Mouse (Mus musculus): Measurements from ENCODE around the gene Rhot2. TPM values are rescaled to one million over a fixed set of nuclear protein-coding genes. Genes with fewer than 3 reads are reported as not detected.

Rhot2 gene
- total RNA-seq, 1 experiment: 36.8 TPM

GRCm38 (mm10) chr17:25838904-25839303 is 5.7 kb downstream of the Rhot2 start:
- H3K27ac ChIP-seq (ENCODE audit: insufficient read depth, low read depth, low read length, poor library complexity, severe bottlenecking): no peak overlapping the region
- DNase-seq (ENCODE audit: low read depth, low spot score): no peak
- peaks cover 0 to 24% of the 10 kb centered on the region in 2 experiments; a peak in 1 of 4 replicates for H3K4me1 ChIP-seq (ENCODE audit: control insufficient read depth in 2 of 2, insufficient read depth in 2 of 2, low read length in 2 of 2, poor library complexity in 1 of 2)
- H3K4me3 ChIP-seq (ENCODE audit: insufficient read depth in 1 of 2, low read depth in 1 of 2, low read length in 2 of 2, poor library complexity in 1 of 2, severe bottlenecking in 1 of 2): no peak overlapping the region
- H3K9ac ChIP-seq (ENCODE audit: insufficient read depth, low read depth, low read length, poor library complexity, severe bottlenecking): no peak overlapping the region
- H3K36me3 ChIP-seq (ENCODE audit: control insufficient read depth, insufficient read depth, low read length, poor library complexity, severe bottlenecking): peaks cover 56% of the 10 kb centered on the region
- TF ChIP-seq CHD2 (IDR thresholded peaks at IDR 0.05; ENCODE audit: low read depth, low read length): no peak
- TF ChIP-seq ZNF384 (IDR thresholded peaks at IDR 0.05; ENCODE audit: low read depth, low read length): no peak
- no peak for TF ChIP-seq MAFK (IDR thresholded peaks at IDR 0.05; ENCODE audit: insufficient read depth, low read depth, low read length)
- no peak for TF ChIP-seq ZC3H11A (IDR thresholded peaks at IDR 0.05; ENCODE audit: borderline replicate concordance, low read depth, low read length)
- TF ChIP-seq HCFC1 (IDR thresholded peaks at IDR 0.05; ENCODE audit: borderline replicate concordance, insufficient read depth, low read length): no peak
- in situ Hi-C loops (cut with MboI; ENCODE audit: low sequenced_read_pairs in 2 of 2, unreplicated experiment in 2 of 2): no loop called here
- no peaks in the 10 kb centered on the region for H3K9me3 ChIP-seq (ENCODE audit: control insufficient read depth, insufficient read depth, low read depth, low read length)

GRCm38 (mm10) chr17:25837533-25837932 is 7.1 kb downstream of the Rhot2 start:
- Histone ChIP-seq H3K36me3 (ENCODE audit: control insufficient read depth, insufficient read depth, low read length, poor library complexity, severe bottlenecking) (peaks cover 56% of the 10 kb centered on the region), H3K9me3 (ENCODE audit: control insufficient read depth, insufficient read depth, low read depth, low read length) (no peaks in the 10 kb centered on the region), H3K4me1 (ENCODE audit: control insufficient read depth in 2 of 2, insufficient read depth in 2 of 2, low read length in 2 of 2, poor library complexity in 1 of 2) (peaks cover 0 to 19% of the 10 kb centered on the region in 2 experiments; a peak in 1 of 4 replicates), H3K9ac (ENCODE audit: insufficient read depth, low read depth, low read length, poor library complexity, severe bottlenecking) (no peak overlapping the region), H3K27ac (ENCODE audit: insufficient read depth, low read depth, low read length, poor library complexity, severe bottlenecking) (no peak overlapping the region), H3K4me3 (ENCODE audit: insufficient read depth in 1 of 2, low read depth in 1 of 2, low read length in 2 of 2, poor library complexity in 1 of 2, severe bottlenecking in 1 of 2) (no peak overlapping the region)
- TF ChIP-seq ZNF384 (IDR thresholded peaks at IDR 0.05; ENCODE audit: low read depth, low read length): no peak
- no peak for TF ChIP-seq CHD2 (IDR thresholded peaks at IDR 0.05; ENCODE audit: low read depth, low read length)
- no peak for TF ChIP-seq HCFC1 (IDR thresholded peaks at IDR 0.05; ENCODE audit: borderline replicate concordance, insufficient read depth, low read length)
- no peak for TF ChIP-seq MAFK (IDR thresholded peaks at IDR 0.05; ENCODE audit: insufficient read depth, low read depth, low read length)
- TF ChIP-seq ZC3H11A (IDR thresholded peaks at IDR 0.05; ENCODE audit: borderline replicate concordance, low read depth, low read length): no peak
- DNase-seq (ENCODE audit: low read depth, low spot score): no peak
- in situ Hi-C loops (cut with MboI; ENCODE audit: low sequenced_read_pairs in 2 of 2, unreplicated experiment in 2 of 2): no loop called here

GRCm38 (mm10) chr17:25837076-25837410 is 7.6 kb downstream of the Rhot2 start, which contains the start of gene Rhbdl1:
TSS of gene Rhbdl1 (minus strand) at chr17:25837295.
- Histone ChIP-seq H3K27ac (ENCODE audit: insufficient read depth, low read depth, low read length, poor library complexity, severe bottlenecking) (no peak within 1 kb of the TSS), H3K4me1 (ENCODE audit: control insufficient read depth in 2 of 2, insufficient read depth in 2 of 2, low read length in 2 of 2, poor library complexity in 1 of 2) (peaks cover 0 to 19% of the 10 kb centered on the region in 2 experiments; a peak in 1 of 4 replicates)
- no peak for DNase-seq (ENCODE audit: low read depth, low spot score)

GRCm38 (mm10) chr17:25836397-25837075 is 8.1 kb downstream of the Rhot2 start:
- peaks cover under 1 to 23% of the 10 kb centered on the region in 2 experiments; a peak in 1 of 4 replicates for H3K4me1 ChIP-seq (ENCODE audit: control insufficient read depth in 2 of 2, insufficient read depth in 2 of 2, low read length in 2 of 2, poor library complexity in 1 of 2)
- peak overlapping the region; percentile 20; the same call in 1 of the 2 replicates for H3K9ac ChIP-seq (ENCODE audit: insufficient read depth, low read depth, low read length, poor library complexity, severe bottlenecking)
- no peak for TF ChIP-seq ZC3H11A (IDR thresholded peaks at IDR 0.05; ENCODE audit: borderline replicate concordance, low read depth, low read length)
- no peak for TF ChIP-seq CHD2 (IDR thresholded peaks at IDR 0.05; ENCODE audit: low read depth, low read length)
- TF ChIP-seq HCFC1 (IDR thresholded peaks at IDR 0.05; ENCODE audit: borderline replicate concordance, insufficient read depth, low read length): no peak
- no peak for TF ChIP-seq ZNF384 (IDR thresholded peaks at IDR 0.05; ENCODE audit: low read depth, low read length)
- peak overlapping the region; percentile 23 to 41; a peak in 3 of 4 replicates for H3K4me3 ChIP-seq (ENCODE audit: insufficient read depth in 1 of 2, low read depth in 1 of 2, low read length in 2 of 2, poor library complexity in 1 of 2, severe bottlenecking in 1 of 2)
- DNase-seq (ENCODE audit: low read depth, low spot score): no peak
- peaks cover 51% of the 10 kb centered on the region for H3K36me3 ChIP-seq (ENCODE audit: control insufficient read depth, insufficient read depth, low read length, poor library complexity, severe bottlenecking)
- in situ Hi-C loops (cut with MboI; ENCODE audit: low sequenced_read_pairs in 2 of 2, unreplicated experiment in 2 of 2): no loop called here
- H3K27ac ChIP-seq (ENCODE audit: insufficient read depth, low read depth, low read length, poor library complexity, severe bottlenecking): no peak overlapping the region
- no peaks in the 10 kb centered on the region for H3K9me3 ChIP-seq (ENCODE audit: control insufficient read depth, insufficient read depth, low read depth, low read length)

More at GRCm38 (mm10) chr17:25837076-25837410, 7.6 kb downstream of the Rhot2 start, which contains the start of gene Rhbdl1:
- TF ChIP-seq MAFK (IDR thresholded peaks at IDR 0.05; ENCODE audit: insufficient read depth, low read depth, low read length): no peak
- no peak for TF ChIP-seq ZNF384 (IDR thresholded peaks at IDR 0.05; ENCODE audit: low read depth, low read length)
- TF ChIP-seq CHD2 (IDR thresholded peaks at IDR 0.05; ENCODE audit: low read depth, low read length): no peak
- TF ChIP-seq ZC3H11A (IDR thresholded peaks at IDR 0.05; ENCODE audit: borderline replicate concordance, low read depth, low read length): no peak
- TF ChIP-seq HCFC1 (IDR thresholded peaks at IDR 0.05; ENCODE audit: borderline replicate concordance, insufficient read depth, low read length): no peak
- H3K9me3 ChIP-seq (ENCODE audit: control insufficient read depth, insufficient read depth, low read depth, low read length): no peaks in the 10 kb centered on the region
- H3K9ac ChIP-seq (ENCODE audit: insufficient read depth, low read depth, low read length, poor library complexity, severe bottlenecking): peak within 1 kb of the TSS; percentile 20; the same call in 1 of the 2 replicates
- peaks cover 51% of the 10 kb centered on the region for H3K36me3 ChIP-seq (ENCODE audit: control insufficient read depth, insufficient read depth, low read length, poor library complexity, severe bottlenecking)
- in situ Hi-C loops (cut with MboI; ENCODE audit: low sequenced_read_pairs in 2 of 2, unreplicated experiment in 2 of 2): no loop called here
- H3K4me3 ChIP-seq (ENCODE audit: insufficient read depth in 1 of 2, low read depth in 1 of 2, low read length in 2 of 2, poor library complexity in 1 of 2, severe bottlenecking in 1 of 2): peak within 1 kb of the TSS; percentile 23 to 41; a peak in 3 of 4 replicates

All from ES-E14 (cell line).